Mouse (Mus musculus): ENCODE measurements around the gene Btbd9.
"Not testable (repeated sequence)": the region's sequence is repeated elsewhere in the genome, so short reads cannot be mapped to it uniquely, and the experiment has no call there.

Btbd9 gene

DNA sequence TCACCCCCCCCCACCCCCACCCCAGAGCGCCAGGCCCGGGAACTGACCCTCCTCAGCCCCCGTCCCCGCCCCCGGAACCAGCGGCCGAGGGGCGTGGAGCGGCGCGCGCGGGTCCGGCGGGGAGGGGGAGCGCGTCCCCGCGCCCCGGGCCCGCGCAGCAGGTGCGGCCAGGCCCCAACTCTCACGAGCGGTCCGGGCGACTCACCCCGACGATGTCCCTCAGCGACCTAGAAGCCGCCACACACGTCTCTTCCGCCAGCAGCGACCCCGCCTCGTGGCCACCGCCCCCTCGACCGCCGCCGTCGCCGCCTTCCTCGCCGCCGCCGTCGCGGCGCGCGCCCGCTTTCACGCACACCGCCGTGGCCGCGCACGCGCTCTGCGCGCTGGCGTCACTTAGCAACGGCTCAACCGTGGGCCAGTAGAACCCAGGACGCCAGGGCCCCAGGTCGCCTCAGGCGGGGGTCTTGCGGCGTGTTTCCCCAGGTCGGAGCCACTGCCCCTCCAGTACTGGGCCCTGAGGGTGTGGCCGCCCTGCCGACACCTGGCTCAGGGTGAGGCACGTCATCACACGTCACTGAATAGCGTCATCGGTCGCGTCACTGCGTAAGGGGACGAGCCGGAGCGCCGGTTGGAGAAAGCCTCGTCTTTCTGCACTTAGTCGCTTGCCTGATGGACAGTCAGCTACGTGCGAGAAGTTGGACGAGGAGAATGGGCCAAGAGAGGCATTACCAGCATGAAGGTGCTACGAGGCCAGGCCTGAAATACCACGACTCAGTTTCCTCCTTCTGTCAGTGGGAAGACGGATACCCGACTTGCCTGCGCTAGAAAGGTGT, at the start of gene Btbd9:
Btbd9 (minus strand) TSS at position 548 of the 833 bp plus-strand sequence.
- peak; percentile 94 for DNase-seq

DNA sequence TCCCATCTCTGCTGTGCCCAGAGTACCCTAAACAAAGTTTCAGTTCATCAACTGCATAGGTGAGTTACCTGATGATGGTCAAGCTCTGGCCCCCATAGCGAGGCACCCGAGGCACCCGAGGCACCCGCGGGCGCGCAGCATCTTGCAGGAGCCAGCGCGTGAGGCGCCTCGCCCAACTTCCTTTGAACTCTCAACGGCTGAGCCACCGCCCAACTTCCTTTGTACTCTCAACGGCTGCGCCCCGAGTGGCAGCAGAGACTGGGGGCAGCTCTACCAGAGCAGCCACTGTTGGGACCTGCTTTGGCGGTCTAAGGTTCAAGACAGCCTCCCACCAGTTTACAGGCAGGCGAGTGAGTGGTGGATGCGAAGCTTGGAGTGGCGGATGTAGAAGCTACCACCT, 47.8 kb upstream of the Btbd9 start, which contains the start of gene Dnah8:
Dnah8 (plus strand) TSS at position 223 of the 400 bp plus-strand sequence.
- not testable (repeated sequence) for DNase-seq

DNA sequence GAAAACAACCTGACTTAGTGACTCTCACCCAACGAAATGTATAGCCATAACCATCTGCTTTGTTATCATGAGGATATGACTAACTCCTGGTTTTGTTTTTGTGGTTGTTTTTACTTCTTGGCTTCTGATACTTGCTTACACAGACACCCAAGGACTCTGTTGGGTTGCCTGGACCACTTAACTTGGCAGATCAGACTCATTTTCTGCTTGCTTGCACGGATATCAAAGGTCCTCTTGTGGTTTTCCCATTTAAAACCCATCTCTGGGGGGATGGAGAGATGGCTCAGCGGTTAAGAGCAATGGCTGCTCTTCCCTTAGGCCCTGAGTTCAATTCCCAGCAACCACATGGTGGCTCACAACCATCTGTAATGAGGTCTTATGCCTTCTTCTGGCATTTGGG, 46.9 kb upstream of the Btbd9 start:
- DNase-seq, result no peak

- DNase-seq, result no peak
Measured at GRCm38 (mm10) chr17:30621450-30621849, 45.2 kb upstream of the Btbd9 start.

DNA sequence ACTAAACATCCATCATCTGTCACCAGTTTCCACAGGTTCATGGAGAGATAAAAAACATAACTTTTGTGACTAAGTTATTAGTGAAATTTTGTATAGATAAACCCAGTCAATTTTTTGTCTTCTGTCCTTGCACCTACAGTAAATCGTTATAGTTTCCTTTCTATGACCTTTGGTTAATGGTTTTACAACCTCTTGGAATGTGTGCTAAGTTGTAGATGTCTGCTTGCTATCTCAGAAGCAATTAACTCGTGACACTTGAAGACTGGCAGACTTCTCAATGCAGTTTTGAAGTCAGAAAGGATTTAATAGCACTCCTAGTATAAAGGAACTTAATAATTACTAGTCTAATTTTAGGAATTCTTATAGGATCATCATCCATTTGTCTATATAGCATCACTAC, 44.3 kb upstream of the Btbd9 start:
- no peak for DNase-seq

DNA sequence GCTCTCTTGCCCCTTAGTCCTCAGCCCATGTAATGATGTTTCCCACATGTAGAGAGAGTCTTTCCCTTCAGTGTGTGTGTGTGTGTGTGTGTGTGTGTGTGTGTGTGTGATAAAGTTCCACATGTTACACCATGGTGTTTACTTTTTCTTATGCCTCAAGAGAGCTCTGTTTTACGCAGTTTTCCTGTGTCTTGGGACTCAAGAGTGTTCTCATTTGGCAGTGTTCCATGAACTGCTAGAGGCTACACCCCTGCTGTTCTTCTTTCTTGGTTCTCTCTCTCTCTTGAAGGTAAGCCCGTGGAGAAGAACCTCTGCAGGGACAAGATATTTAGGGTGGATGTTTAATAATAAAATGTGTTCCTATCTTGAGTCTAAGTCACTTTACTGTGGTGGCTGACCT, 42.9 kb upstream of the Btbd9 start:
- no peak for DNase-seq

DNA sequence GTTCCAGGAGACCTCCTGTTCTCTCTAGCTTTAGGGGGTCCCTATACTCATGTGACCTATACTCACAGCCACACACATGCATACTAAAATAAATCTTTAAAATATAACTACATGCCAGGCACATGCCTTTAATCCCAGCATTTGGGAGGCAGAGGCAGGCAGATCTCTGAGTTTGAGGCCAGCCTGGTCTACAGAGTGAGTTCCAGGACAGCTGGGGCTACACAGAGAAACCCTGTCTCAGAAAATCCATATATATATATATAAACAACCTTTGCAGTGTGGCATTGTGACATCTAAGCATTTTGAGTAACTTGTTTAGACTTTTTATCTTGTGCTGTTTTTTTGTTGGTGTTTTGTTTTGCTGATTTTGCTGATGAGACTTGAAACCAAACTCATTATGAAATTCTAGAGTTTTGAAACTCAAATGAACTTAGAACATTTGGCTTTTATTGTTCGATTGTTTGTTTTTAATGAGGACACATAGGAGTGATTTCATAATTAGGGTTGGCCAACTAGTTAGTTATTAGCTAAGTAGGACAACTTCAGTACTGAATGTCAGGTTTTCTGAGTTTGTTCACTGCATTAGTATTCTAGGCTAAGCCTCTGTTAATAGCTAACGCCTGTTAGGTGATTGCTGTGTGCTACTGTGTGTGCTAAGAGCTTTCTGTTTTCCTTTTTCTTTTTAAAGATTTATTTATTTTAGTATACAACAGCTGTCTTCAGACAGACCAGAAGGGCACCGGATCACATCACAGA, 42.0 kb upstream of the Btbd9 start:
- no peak for DNase-seq

DNA sequence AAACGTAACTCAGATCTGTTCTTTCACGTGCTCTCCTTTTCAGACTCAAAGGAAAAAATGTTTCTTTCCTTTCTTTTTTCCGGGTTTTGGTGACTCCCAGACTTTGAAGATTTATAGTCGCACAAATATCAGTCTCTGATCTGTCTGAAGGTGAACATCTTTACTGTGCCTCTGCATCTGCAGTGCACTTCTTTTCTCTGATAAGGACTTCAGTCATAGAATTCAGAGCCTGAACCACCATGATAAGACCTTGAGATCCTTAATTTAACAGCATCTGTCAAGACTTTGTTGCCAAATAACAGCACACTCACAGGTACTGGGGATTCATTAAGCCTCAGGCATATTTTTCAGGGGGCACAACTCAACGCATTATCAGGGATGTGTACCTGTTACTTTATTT, 39.9 kb upstream of the Btbd9 start:
- no peak for DNase-seq

GRCm38 (mm10) chr17:30613350-30613749, 37.1 kb upstream of the Btbd9 start:
- DNase-seq, result no peak

- DNase-seq, result peak; percentile 100
Measured at GRCm38 (mm10) chr17:30612075-30612859, 36.0 kb upstream of the Btbd9 start.

DNA sequence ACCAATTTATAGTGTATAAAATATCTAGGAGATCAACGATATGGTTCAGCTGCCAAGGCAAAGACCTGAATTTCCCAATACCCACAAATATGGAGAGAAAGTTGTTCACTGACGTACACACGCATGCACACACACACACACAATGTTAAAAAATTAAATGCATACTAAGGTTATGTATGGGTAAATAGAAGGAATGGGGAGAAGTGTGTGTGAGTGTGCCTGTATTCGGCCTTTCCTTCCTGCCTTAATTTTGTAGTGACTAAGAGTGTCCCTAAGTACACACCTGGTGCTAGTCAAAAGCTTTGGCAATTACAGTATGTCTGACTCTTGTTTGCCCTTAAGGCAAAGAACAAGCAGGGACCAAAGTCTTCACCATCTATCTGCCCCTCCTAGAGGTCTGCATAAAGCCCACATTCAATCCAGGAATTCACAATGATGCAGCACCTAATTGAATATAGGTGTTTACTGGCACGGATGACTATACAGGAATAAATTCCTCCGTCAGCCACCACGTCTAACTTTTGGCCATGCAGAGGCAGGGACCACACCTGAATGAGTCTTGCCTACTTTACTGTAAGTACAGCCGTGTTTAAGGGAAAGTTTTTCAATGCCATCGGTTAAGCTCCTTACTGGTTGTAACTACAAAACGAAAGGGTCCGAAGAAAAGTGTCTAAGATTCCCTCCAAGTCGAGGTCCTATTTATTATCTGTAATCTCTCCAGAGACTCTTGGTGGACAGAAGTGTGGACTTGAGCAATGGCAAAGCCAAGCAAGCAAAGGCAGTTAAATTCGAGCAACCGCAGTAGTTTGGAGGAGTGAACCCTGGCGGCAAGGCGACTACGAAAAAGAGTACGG, 35.2 kb upstream of the Btbd9 start:
- no peak for DNase-seq

DNA sequence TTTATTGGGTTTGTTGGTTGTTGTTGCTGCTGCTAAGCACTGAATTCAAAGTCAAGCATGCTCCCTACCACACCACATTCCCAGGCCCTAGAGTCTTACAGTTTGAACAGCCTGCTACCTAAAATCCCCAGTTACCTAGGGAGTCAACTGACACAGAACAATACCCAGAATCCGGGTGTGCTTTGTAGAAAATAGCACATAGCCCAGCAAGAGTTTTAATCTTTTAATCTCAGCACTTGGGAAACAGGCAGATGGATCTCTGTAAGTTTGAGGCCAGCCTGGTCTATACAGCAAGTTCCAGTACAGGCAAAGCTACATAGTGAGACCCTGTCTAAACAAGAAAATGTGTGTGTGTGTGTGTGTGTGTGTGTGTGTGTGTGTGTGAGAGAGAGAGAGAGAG, 34.5 kb upstream of the Btbd9 start:
- DNase-seq, result no peak

- no peak for DNase-seq
Measured at GRCm38 (mm10) chr17:30609980-30610307, 33.7 kb upstream of the Btbd9 start.

DNA sequence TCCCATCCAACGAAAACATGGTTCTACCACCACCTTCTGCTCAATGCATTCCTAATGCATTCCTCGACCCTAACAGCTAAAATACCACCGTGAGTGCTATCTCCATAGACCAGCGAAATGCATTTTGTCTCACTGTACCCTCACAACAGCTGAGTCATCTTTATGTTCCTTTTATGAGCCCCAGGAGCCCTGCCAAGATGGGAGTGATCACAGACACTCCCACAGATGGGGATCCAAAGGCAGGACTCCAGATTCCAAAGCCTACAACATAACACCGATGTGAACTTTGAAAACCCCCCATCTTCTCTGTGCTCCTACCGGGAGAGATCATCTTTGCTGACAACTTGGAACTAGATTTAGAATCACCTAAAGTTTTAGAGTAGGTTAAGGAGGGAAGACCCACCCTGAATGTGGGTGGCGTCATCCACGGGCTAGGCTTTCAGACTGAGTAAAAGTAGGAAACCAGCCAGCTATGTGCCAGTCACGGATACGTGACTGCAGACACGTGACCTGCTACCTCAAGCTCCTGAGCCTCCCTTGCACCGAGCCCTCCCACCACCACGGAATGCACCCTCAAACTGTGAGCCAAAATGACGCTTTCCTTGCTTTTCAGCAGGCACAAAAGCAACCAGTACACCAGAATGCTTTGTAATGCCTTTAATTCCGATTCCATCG, 33.2 kb upstream of the Btbd9 start:
- DNase-seq, result no peak

DNA sequence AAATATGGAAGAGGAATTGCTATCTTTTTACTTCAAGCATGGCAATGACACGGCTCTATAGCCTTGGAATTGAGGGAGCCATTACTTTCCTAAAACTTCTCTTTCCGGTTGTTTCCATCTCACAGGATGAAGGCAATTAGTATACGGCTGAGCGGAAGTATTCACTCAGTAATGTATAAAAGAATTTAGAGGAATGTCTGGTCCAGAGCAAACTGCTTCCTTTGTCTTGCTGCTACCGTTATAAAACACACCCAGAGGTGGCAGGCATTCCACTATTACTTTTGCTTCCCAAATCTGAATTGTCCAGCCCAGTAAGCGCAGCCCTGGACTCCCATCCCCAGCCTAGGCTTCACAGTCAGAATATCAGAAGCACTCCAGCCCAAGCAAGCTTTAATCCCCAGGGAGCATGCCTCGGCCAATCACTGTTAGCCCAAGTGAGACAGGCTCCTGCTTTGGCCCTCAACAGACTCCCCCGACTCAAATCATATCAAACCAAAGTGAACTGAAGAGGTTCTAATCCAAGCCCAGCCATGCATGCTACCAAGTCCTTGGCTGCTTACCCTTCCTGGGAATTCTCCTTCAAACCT, 31.7 kb upstream of the Btbd9 start:
- no peak for DNase-seq

- no peak for DNase-seq
Measured at GRCm38 (mm10) chr17:30607330-30607729, 31.0 kb upstream of the Btbd9 start.

DNA sequence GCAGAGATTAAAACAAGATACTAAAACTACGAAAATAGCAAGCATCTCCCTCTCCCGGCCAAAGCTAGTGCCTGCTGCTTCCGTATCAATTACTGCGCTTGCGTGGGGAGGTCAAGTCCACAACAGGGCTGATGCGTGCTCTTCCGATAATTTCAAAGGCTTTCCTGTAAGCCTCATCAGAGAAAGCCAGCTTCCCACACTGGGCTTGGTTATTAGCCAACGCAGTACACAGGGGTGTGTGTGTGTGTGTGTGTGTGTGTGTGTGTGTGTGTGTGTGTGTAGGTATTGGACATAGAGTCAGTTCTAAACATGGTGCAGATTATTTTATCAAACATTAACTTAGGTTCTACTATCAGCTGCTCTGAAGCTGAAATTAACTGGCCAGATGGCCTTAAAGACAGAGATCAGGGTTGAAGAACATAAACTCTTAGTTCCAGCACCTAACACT, 30.4 kb upstream of the Btbd9 start:
- no peak for DNase-seq

DNA sequence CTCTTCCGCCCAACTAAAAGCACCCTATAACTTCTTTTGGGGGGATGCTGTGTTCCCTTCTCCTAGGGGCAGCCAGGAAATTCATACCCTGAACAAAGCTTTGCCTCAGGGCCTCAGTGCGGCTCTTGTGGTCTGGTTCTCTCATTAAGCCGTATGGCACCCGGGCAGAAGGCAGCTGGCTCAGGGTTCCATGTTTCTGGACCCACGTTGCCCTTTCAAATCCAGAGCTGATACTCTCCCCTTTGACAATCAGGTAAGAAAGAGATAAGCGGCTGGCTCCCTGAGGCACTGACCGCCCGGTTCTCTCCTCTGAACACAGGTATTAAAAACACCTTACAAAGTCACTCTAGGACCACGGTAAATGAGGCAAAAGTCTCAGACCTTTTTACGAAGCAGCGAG, 29.9 kb upstream of the Btbd9 start:
- DNase-seq, result no peak

- DNase-seq, result no peak
Measured at GRCm38 (mm10) chr17:30605001-30605400, 28.7 kb upstream of the Btbd9 start.

DNA sequence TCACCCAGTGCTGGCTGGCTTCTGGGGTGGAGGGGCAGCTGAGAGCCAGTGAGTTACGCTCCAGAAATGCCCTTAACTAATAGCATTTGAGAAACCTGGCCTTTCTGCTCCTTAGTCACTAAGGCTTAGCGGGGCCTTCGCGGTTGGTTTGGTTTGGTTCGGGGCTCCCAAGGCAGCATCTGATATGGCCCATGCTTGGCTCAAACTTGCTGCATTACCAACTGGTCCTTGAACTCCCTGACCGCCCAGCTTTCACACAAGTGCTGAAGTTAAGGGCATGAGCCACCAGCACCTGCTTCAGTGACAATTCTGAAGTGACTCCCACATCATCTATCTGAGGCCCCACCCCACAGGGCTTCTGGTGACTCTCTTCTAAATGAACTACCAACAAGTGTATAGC, 28.0 kb upstream of the Btbd9 start:
- no peak for DNase-seq

DNA sequence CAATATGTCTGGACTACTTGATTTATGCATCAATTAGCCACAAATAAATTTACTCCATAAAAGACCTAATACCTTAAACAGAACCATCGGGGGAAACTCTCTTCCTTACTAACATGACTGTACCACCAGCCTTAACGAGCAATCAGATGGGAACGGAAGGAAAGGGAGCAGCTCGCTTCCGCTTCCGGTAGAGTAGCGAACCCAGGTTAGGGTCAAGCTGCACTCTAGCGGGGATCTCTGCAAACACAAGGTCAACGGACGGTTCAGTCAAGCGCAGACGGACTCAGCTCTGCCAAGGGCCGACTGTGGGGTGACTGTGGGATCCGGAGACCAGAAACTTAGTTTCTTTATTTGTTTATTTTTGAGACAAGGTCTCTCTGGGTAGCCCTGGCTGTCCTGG, 25.9 kb upstream of the Btbd9 start:
- DNase-seq, result no peak

Data from lung, adult 18-20 months (tissue).